Mouse (Mus musculus) naive thymus-derived CD4-positive, alpha-beta T cell, adult 2 months (primary cell): ENCODE results near the gene Fbxo48.

ENCODE experiments used
- DNase-seq: peaks from one replicate; pipeline ENCODE4 v3.0.0-alpha.2; 2011; ENCODE audit warnings: low read depth

The Fbxo48 gene

DNA sequence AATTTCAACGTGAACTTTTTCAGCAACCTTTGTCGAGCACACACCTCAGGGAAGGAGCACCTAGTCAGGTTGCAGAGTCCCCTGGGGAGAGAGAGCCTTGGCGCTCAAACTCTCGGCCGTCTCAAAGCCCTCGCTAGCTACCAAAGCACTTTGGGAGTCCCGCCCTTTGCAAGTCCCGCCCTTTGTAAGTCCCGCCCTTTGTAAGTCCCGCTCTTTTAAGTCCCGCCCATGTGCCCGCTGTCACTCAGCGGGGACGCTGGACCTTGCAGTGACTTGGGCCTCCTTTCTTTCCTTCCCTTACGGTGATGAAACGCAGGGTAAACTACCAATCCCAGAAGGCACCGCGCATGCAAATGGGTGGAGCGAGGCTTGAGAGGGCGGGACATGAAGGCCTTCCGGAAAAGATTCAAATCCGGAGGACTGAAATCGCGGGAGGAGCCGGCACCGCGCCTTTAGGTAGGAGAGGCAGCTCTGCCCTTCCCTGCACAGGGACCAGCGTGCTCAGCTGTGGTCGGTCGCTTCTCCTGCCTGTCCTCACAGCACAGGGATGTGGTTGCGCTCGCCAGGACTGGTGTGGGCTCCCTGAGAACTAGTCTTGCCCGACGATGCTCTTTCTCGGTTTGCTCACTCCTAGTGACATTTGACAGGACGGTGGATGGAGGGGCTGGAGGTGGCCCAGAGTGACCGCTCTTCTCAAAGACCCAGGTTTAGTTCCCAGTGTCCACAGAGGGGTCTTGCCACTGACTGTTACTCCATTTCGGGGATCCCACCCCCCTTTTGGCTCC lies at the start of gene Fbxo48:
Fbxo48 (plus strand) TSS at position 400 of the 785 bp plus-strand sequence.
- DNase-seq, result peak; percentile 98

DNA sequence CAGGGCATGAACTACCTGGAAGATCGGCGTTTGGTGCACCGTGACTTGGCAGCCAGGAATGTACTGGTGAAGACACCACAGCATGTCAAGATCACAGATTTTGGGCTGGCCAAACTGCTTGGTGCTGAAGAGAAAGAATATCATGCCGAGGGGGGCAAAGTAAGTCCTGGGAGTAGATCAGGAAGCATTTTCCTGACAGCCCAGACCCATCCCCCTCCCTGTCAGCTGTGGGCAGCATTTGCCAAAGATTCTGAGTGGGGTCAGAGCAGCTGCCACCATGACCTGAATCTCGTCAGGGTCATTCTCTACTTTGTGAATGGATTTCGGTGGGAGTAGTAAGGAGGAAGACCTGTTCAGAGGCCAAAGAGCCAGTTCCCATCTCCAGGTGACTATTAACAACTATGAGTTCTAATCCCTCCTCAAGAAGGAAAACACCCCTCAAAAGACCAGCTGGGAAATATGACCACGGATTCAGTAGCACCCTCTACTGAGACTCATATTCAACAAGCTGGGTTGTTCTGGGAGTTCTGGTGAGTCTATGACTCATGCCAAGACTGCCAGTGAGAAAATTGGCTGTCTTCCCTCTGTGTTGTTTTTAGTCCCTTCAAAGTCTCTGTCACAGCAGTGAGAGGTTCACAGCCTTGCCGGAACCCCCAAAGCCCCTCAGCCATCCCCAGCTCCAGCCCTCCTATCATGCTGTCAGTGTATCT lies 46.7 kb upstream of the Fbxo48 start:
- no peak for DNase-seq

DNA sequence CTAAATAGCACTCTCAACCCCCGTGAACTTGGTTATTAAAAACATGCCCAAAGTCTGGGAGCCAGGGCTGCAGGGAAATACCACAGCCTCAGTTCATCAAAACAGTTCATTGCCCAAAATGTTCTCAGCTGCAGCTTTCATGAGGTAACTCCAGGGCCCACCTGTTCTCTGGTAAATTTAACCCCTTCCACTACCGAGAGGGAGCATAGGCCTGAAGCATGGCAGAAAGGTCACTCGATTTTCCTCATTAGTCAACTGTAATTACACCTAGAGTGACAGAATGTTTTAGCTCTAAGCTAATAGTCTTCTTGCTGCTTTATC lies 46.2 kb upstream of the Fbxo48 start:
- DNase-seq, result no peak

DNA sequence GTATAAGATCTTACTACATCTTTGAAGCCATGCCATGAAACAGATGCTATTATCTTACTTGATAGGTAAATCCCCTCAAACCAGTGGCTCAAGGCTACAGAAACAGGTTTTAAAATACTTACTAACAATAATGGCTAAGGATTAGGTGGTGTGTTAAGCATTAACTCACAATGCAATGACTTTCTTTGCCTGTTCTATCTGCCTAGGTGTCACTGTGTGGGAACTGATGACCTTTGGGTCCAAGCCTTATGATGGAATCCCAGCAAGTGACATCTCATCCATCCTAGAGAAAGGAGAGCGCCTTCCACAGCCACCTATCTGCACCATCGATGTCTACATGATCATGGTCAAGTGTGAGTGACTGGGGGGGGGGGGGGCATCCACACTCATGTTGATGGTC lies 44.6 kb upstream of the Fbxo48 start:
- no peak for DNase-seq

DNA sequence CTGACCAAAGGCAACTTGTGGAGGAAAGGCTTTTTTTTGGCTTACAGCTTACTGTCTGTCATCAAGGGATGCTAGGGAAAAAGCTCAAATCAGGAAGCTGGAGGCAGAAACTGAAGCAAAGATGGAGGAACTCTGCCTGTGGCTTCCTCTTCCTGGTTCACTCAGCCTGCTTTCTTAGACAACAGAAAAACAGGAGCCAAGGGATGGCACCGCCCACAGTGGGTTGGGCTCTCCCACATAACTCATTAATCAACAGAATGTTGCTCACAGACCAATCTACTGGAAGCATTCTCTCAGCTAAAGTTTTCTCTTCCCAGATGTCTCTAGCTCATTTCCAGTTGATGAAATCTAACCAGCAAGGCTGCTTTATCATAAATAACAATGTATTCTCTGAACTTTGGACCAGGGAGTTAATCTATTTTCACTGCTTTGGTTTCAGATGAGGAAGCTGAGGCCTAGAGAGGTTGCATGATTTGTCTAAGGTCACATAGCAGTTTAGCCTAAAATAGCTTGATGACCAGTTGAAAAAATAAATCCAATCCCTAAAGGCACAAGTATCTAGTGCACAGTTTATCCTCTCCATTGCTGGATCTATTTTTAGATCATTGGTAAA lies 43.6 kb upstream of the Fbxo48 start:
- no peak for DNase-seq

DNA sequence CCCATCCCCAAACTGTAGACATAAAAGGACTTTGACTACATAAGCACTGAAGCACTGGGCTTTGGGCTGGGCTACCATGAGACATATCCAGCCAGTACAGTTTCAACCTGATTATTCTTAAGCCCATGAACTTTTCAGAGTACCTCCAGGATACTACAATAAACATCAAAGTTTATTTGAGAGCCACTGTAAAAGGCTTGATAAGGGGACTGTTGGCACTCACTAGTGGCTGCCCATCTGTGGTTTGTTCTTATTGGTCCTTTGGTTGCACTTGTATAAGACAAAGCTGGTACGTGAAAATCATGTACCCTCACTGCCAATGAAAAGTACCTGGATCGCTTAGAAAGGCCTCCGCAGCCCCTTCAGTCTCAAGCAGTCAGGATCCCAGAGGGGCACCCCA lies 36.4 kb upstream of the Fbxo48 start:
- DNase-seq, result no peak

DNA sequence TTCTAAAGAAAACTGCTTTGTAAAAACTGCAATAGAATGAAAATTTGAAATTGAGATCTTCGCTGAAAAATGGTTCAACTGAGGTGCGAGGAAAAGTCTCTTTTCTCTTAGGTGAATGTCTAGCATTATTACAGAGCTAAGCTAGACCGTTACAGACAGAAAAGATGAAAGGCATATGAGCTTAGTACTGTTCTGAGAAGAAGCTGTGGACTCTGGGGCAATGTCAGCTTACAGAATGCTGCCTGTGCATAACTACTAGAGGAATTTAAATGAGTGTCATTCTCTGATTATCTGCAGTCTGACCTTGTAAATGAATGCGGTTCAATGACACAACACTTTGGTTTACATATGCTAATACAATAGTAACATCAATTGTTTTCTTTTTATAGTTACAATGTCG lies 35.3 kb upstream of the Fbxo48 start:
- DNase-seq, result no peak

DNA sequence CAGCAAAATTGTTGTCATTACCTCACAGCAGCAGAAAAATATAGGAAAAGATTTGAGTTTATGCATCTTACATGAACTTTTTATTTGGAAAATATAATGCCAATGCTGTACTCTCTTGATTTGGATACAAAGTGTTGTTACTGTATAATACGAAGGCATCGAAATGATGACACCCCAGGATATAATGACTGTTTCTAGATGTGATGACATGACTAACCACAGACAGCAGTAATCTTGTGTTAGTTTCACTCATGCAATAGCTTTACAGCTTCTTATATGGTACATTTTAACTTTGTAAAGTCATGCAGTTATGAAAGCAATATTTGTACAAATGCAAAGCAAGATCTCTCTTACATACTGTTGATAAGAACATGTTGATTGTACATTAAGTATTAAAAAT lies 33.7 kb upstream of the Fbxo48 start:
- no peak for DNase-seq

DNA sequence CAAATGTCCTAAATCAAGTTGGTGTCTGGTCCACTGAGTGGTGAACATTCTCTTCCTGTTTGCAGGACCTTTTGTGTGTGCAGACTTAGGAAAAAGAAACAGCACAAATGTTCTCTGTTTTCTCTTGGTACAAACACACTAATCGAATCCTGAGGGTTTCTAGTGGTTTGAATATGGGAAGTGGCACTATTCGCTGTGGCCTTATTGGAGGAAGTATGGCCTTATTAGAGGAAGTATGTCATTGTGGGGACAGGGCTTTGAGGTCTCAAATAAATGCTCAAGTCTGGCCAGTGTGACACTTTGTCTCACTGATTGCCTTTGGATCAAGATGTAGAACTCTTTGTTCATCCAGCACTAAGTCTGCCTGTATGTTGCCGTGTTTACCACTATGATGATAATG lies 19.0 kb upstream of the Fbxo48 start:
- no peak for DNase-seq

DNA sequence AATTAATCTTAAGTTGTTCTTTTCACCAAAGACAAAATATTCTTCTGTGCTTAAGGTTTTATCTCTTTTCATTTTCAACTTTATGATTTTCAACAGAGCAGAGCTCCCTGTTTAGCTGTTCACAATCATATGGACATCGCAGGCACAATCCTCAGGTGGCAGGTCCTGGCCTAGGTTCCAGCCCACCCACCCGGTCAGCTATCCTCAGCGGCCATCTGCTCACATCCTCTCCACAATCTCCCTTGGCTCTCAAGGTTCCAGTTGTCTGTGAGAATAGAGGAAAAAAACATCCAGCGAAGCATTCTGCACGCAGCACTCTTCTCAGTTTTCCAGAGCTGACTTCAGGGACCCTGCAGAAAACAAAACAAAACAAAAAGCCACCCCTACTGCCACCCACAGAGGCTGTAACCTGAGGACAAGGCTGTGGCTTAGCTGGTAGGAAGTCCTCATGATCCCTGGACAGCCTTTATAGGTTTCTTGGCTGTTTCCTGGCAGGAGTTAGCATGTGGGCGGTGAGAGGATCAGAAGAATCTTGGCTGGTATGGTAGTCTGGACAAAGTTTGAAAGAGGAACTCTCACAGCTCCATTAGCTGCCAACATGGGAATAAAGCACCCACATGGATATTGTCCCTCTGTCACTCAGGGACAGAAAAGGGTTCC lies 15.5 kb upstream of the Fbxo48 start:
- DNase-seq, result no peak

DNA sequence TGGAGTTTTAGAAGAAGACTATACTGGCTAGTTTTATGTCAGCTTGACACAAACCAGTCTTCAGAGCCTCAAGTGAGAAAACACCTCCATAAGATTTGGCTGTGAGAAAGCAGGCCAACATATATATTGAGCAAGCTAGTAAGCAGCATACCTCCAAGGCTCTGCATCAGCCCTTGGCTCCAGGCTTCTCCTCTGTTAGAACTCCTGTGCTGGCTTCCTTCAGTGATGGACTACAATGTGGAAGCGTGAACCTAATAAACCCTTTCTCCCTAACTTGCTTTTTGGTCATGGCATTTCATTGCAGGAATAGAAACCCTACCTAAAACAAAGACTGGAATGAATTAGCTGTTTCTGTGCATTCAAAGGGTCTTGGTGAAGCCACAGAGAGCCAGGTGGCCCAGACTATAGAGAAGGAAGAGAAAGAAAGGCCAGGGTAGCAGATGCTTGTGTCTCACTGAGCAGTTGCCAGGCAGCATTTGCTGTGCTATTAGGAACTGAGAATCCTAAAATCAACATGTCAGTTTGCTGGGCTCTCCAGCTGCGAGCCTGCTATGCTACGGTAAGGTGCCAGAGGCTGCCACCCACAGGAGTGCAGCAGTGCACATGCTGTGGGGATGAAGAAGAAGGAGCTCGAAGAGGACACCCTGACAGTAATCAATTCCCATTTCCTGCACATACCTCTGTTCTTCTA lies 9.9 kb upstream of the Fbxo48 start:
- no peak for DNase-seq

DNA sequence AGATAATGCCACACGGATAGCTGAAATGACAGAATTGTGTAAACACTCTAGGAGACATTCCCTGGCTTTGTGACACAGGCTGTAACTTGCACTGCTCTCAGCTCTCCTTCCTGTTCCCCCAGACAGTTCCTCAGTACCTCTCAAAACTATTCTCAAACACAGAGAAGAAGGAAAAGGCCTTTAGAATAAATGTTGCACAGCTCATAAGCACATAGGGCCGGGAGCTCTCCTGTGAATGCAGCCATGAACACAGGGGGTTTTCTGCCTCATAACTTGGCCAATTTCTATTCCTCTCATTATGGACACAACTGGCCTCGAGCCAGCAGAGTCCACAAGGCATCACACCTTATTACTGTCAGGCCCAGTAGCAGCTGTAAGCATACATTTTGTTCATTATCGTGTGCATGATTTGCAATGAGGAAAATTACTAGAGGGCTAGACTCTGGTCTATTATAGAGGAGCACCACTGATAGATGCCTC lies 9.2 kb upstream of the Fbxo48 start:
- no peak for DNase-seq

DNA sequence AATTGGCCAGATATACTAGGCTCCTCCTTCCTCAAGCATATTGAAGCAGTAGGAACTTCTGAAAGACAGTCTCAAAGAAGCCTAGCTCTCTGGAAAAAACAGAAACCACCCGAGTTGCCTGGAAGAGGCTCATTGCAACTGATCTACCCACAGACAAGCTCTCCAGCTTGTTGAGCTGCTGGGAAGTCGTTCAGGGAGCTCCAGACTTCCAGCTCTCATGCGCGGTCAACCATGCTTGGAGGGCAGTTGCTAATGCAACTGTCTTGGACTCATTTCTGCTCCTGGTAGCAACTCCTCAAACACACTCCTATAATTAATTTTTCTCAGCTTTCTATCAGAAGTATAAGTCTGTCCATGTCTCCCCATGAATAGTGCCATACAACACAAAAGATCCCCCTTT lies 8.2 kb upstream of the Fbxo48 start:
- DNase-seq, result no peak

DNA sequence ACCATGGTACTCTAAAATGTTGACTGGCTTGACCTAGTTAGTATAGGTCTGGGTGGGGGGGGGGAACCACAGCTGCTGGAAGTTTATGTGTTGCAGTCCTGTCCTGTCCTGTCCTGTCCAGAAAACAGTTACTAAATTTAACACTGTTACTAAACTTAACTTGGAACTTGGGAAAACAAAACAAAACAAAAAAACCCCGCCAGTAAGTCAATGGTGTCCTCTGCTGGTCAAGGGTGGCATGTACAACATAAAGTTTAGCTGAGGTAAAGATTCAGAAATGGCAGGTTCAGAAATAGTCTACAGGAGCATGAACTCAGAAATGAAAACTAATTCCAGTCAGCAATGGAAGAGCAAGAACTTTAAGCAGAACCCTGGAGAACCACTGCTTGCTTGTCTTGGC lies 2.4 kb upstream of the Fbxo48 start:
- peak; percentile 43 for DNase-seq

DNA sequence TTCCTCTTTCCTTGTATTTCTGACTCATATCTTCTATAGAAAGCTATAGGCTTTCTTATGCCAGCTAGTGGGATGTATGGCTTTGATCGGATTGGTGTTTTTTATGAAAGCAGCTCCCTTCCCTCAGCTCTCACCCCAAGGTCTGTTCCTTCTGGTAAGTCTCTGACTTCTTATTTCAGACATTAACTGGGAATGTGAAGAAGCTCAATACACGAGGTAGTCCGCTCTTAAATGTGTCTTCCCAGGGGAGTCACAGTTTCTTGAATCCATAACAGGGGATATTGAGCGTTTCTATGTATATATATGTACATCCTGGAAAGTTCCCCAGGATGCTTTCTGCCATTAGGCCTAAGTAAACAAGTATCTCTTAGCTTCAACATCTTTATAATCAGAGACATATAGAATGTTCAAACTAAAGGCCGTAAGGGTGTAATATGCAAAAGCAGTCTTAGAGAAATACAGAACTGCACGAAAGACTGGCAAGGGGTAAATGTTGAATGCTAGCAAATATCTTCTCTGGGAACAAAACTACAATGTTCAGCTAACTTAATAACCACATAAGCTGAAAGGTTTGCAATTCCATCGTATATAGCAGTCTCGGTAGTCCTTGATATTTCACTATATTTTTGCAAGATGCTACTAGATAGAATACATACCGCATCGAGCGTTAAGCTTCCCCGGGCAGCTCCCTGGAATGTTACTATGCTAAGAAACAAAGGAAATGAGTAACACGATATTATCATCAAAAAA lies 774 bp upstream of the Fbxo48 start:
- DNase-seq, result no peak

DNA sequence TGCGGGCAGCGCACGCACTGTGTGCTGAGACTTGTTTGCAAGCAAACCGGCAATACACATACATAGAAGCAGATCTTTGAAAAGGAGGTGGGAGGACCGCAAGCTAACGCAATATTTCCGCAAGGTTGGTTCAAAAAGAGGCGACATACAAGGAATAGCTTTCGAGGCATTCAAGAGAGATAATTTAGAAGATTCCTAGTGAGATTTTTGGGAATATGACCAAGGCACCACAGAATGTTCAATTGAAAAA lies 511 bp downstream of the Fbxo48 start:
- no peak for DNase-seq

DNA sequence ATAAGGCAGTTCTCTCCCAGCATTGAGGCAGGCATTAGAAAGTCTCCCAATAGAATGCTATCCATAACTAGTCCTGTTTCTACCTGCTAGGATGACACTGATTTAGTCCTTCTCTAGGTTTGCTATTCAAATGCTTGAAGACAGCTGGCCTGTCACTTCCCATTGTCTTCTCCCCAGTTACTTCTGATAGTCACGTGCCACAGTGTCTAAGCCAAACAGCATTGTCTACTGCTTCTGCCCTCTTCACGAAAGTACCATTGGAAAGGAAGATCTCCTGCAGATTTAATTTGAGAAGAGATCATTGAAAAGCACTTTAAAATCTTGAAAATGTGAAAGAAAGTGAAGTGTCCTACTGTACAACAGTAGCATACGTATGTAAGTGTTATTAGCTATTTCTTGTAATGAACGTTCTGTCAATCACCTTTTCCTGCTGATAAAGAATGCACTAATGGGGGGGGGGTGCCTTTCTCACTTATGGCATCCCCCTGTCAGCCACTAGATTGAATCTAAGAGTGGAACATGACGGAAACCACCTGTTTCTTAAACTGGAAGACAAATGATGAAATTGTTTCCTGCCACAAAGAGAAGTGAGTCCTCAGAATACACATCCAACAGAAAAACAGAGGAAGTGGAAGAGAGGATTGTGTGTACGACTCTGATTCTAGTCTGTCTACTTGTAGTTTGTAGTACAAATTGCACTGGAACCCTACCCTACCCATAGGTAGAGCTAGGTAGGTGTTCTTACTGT lies 5.1 kb downstream of the Fbxo48 start:
- peak; percentile 44 for DNase-seq

DNA sequence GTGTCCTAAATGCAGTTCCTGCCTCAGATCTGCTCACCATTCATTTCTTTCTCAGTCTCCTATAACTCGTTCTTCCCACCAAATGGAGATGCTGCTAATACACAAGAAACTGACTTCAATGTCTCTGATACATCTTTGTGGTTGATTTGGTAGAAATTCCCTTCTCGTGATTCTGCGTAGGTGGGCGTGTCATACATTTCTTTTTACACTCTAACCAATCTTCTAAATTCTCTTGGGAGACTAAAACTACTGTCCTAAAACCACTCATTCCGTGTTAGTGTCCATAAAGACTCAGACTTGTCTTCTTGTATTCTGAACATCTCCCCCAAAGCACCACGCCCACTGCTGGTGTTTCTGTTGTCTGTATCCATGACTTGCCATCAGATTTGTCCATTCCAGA lies 5.9 kb downstream of the Fbxo48 start:
- peak; percentile 28 for DNase-seq

DNA sequence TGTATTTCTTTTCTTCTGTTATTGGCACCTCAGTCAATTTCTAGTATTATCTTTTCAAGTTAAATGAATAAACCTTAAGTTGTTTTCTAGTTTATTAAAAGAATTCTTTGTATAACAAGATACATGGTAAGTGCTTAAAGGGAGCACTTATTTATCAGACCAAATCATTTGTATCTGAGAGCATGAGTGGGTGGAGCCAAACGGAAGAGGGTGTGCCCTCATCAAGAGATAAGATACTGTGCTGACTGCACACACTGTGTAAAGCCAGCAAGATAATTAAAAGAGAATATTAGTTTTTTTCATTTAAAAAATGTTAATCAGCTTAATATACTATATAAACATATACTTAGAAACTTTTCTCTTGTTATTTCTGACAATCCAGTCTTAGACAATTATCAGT lies 7.3 kb downstream of the Fbxo48 start:
- DNase-seq, result no peak

DNA sequence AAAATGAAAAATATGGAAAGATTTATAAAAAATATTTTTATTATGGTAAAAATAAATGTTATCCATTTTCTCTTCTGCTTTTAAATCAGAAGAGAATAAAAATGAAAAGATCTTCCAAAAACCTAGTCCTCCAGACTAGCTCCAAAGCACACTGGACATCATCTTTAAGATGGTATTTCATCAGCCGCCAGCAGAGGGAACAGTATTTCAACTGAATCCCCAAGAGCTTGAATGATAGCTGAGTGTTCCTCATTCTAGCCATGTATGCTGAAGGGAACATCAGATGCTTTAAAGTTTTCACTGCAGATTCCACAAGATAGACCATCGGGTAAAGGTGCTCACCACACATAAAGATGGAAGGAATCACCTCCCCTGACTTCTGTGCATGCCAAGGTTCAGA lies 16.6 kb downstream of the Fbxo48 start:
- DNase-seq, result no peak

DNA sequence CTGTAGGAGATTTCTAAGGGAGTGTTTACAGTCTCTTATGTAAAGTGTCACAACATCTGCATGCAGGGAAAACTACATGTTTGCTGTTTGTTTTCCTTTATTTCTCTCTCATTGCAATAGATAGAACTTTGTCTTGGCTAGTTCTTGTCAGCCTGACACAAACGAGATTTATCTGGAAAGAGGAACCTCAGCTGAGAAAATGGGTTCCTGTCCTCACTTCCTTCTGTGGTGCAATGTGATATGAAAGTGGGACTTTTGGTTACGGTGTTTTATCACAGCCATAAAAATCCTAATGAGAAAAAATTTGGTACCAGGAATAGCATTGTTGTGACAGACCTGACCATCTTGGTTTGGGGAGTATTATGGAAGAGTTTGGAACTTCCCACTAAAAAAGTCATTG lies 18.5 kb downstream of the Fbxo48 start:
- DNase-seq, result no peak
